Mouse (Mus musculus) urinary bladder, postnatal 4 days (tissue): ENCODE measurements around the gene Aff4.
"Not testable (repeated sequence)": the region's sequence is repeated elsewhere in the genome, so short reads cannot be mapped to it uniquely, and the experiment has no call there.

Experiments
- DNase-seq, 2 experiments: peaks; one replicate each; pipeline ENCODE4 v3.0.0; 2021 to 2022; ENCODE audit warnings: low spot score in 2 of 2

The Aff4 gene

DNA sequence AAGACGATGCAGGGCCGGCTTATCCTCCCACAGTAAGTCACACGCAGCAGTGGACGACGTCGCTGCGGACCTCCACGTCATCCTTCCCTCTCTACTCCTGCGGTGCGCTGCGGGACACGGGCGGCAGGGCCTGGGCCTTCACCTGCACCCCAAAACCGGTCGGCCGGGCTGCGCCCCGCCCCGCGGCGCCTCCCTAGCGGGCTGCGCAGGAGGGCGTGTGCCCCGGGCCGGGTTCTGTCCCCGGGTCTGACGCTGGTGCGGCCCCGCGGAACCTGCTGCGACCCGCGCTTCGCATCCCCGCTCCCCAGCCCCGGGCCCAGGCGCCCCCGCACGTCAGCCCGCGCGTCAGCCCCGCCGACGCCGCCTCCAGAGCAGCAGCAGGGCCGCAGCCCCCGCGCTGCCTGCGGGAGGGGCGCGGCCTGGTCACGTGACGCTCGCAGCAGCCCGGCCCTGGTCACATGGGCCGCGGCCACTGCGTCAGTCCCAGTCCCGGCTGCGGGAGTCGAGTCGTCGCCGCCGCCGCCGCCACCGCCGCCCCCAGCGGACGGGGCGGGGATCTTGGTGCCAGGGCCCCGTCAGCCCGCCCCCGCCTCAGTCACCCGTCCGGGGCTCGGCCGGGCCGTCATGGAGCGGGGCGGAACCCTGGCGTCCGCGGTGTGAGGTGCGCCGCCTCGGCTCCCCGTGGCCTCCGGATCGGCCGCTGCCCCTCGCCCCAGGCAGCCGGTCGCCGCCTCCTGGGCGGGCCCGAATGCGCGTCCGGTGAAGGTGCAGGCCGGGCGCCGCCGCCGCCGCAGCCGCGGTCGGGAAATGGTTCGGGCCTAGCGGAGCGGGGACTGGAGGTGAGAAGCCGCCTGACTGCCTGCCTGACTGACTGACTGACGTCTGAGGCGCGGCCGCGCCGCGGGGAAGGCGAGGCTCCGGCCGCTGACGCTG, at the start of gene Aff4:
Gene Aff4 (plus strand): TSS at position 543 of the 933 bp plus-strand sequence.
- peak; percentile 85 to 87 for DNase-seq

DNA sequence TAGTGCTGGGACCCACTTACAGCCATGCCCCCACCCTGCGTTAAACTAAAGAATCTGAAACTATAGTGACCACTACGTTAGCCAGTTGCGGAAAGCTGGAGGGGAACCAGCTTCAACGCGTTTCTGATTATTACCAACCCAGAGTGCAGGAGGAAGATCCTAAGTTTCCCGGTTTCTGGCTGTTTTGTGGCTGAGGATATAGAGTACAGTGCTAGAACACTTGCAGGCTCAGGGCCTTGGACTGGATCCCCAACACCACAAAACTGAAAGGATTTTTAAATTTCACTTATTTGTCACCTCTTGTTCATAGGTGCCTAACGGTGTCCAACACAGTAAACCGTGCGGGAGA, 49.5 kb upstream of the Aff4 start:
- DNase-seq, result no peak

DNA sequence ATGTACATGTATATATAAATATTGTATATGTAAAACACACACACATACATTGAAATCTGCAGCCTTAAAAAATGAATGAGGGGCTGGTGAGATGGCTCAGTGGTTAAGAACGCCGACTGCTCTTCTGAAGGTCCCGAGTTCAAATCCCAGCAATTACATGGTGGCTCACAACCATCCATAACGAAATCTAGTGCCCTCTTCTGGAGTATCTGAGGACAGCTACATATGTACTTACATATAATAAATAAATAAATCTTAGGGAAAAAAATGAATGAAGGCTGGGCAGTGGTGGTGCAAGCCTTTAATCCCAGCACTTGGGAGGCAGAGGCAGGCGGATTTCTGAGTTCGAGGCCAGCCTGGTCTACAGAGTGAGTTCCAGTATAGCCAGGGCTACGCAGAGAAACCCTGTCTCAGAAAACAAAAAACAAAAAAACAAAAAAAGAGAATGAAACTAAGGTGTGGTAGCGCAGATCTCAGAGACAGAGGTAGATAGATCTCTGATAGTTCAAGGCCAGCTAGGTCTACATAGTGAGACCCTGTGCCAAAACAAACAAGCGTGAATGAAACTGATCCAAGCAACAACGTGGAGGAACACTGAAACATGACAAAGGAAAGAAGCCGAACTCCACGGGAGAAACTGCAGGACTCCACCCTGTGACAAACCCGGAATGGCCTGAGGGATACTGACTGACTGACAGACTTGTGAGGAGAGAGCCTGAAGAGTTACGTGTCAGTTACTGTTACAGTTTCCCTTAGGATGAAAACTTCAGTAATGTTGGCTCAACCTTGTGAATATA, 46.4 kb upstream of the Aff4 start:
- no peak for DNase-seq

DNA sequence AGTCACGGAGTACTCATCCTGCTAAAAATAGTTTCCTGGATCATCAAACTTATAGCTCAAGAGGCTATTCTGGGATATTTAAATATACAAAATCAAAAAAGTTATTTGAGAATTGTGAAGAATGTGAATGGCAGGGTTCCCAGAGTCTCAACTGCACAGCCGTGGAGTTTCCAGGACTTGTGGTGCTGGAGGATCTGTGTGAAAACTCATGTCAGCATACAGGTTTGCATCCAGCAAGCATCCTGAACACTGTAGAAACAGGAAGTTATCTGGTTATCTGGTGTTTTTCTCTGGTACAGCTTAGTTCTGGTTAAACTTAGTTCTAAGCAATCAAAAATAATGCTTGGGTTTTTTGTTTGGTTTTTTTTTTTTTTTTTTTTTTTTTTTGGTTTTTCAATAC, 43.7 kb upstream of the Aff4 start:
- no peak for DNase-seq

DNA sequence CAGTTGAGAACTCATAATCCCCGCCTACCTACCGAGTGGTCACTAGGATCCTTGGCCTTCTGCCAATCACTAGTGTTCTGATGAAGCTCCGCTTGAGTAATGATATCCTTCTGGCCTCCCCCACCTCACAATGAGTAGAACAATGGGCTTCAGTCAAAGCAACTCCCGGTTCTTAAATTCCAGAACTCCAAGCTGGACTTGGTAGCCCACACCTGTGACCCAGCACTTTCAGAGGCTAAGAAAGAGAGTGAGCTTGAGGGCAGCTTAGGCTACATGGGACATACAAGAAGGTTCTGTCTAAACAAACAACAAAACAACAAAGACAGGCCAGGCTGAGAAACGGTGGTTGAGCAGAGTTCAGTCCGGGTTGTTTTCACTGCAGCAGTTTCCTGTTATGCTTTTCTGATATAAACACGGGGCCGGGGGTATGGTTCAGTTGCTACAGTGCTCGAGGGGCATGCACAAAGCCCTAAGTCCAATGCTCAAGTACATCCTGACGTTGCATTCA, 43.0 kb upstream of the Aff4 start:
- no peak for DNase-seq

DNA sequence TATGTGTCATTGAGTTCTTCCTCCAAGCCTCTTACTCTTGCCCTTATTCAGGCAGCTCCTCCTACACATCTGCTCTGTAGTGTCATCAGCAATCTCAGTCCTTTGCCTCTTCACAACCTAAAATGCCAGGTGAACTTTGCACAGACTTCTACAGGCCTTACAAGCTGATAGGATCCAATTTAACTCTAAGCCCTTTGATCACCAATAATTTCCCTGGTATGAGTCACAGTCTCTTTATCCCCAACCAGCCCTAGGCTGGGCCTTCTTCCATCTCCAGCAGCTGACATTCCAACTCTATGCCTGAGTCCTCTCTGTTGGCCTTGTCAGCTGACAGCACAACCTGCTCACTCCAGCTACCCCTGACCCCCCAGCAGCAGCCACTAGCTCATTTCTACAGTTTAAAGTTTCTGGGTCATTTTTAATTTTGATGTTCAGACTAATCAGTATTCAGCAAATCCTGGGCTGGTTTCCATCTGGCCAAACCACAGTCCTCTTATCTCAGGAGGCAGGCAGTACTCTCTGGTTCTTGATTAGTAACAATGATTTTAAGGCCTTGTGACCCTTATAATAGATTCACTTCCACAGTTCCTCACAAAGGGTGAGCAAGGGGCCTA, 42.3 kb upstream of the Aff4 start:
- peak in 1 of 2 experiments; percentile 58 for DNase-seq

DNA sequence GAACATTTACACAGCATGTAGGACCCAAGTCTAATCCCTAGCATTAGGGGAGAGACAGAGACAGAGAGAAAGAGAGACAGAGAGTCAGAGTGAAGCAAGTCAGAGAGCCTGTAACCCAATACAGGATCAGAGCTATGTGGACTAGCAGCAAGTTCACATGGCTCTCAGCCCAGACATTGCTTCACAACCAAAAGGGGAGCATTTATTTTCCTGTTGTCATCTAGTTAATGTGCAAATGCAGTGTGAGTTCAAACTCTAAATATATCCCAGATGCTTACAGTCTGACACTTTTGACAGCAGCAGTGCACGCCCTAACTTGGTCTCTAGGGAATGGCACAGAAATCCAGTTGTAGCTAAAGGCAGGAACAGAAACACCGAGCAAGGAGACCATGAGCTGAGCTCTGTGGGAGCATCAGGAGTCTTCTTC, 41.7 kb upstream of the Aff4 start:
- DNase-seq, result peak in 1 of 2 experiments; percentile 47

DNA sequence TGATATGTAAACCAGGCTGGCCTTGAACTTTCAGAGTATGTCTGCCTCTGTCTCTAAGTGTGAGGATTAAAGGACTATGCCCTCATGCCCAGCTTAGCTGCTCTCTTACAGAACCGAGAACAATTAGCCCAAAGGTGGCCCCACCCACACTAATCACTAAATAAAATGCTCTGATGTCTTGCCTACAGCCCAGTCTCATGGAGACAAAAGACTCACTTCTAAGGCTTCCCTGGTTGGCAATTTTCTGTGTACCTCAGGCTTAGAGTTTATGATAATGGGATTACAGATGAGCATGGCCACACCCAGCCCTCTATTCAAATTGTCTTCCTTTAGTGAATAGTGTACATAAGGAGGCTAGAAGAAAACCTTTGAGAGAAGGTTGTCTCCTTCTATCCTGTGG, 39.2 kb upstream of the Aff4 start:
- DNase-seq, result no peak

DNA sequence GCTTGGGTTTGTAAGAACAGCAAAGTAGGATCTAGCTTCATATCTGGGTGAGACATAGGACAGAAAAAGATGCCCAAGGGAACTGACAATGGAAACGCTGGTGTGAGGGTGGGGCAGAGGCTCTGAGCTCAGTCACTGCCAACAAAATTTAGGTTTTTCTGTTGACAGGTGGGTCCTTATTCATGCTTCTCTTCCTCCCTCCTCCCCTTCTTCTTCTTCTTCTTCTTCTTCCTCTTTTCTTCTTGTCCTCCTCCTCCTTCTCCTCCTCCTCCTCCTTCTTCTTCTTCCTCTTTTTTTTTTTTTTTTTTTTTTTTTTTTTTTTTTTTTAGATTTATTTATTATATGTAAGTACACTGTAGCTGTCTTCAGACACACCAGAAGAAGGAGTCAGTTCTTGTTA, 37.8 kb upstream of the Aff4 start:
- DNase-seq, result not testable (repeated sequence)

DNA sequence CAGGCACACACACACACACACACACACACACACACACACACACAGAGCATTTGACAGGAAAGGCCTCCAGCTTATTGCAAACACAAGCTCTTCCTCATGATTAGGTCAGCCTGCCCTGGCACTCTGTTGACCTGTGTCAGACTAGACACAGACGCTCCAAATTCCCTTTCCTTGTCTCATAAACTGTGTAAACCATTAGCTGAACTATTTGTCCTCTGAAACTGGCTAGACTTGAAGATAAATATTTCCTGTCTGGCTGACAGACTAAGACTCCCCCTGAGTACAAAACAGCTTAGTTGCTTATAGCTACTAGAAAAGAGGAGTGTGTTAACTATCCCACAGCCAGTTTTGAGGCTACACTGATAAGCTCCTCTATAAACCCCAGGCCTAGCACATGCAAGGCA, 35.9 kb upstream of the Aff4 start:
- DNase-seq, result no peak

DNA sequence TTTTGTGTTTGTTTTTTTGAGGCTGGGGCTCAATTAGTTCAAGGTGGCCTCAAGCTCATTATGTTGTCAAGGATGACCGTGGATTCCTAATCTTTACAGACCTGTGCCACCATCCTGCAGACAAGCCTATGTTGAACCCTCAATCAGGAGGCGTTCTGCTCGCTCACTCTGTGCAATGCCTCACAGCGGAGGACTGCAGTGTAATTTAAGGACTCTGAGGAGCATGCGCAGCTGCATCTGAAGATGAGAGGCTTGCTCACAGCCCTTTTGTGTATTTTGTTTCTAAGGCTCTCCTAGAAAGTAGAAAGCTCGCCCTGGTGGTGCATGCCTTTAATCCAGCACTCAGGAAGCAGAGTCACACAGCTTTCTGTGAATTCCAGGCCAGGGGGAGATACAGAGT, 33.6 kb upstream of the Aff4 start:
- DNase-seq, result no peak

DNA sequence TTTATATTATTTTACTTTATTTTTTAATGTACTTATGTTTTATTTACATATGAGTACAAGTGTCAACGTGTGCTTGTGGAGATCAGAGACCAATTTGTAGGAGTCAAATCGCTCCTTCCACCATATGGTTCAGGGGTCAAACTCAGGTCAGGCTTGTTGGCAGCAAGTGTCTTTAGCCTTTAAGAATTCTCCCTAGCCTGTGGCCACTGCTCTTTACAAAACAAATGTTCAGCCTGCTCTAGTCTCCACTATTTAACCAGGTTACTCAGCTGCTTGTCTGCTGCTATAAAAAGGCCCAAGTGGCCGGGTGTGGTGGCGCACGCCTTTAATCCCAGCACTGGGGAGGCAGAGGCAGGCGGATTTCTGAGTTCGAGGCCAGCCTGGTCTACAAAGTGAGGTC, 32.6 kb upstream of the Aff4 start:
- no peak for DNase-seq

DNA sequence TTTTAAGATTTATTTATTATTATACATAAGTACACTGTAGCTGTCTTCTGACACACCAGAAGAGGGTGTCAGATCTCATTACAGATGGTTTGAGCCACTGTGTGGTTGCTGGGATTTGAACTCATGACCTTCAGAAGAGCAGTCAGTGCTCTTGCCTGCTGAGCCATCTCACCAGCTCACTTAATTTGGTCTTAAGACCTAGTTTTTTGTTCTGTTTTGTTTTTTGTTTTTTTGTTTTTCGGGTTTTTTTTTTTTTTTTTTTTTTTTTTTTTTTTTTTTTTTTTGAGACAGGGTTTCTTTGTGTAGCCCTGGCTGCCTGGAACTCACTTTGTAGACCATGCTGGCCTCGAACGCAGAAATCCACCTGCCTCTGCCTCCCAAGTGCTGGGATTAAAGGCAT, 32.1 kb upstream of the Aff4 start:
- DNase-seq, result not testable (repeated sequence)

DNA sequence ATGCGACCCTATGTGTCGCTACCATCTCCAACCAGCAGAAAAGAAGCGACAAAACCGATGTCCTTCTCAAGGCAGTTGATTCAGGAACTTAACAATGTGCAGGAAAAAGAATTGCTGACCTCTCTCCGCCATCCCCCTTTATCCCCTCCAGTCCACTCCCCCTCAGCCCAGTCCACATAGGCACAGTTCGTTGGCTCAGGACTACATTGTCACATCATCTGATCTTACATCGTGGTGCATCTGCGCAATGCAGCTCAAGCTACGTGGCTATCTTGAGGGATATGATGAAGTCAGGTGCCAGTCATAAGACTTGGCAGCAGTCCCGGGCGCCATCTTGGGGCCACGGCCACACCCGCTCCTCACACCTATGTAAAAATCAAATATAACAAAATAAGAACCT, 30.8 kb upstream of the Aff4 start:
- not testable (repeated sequence) for DNase-seq

DNA sequence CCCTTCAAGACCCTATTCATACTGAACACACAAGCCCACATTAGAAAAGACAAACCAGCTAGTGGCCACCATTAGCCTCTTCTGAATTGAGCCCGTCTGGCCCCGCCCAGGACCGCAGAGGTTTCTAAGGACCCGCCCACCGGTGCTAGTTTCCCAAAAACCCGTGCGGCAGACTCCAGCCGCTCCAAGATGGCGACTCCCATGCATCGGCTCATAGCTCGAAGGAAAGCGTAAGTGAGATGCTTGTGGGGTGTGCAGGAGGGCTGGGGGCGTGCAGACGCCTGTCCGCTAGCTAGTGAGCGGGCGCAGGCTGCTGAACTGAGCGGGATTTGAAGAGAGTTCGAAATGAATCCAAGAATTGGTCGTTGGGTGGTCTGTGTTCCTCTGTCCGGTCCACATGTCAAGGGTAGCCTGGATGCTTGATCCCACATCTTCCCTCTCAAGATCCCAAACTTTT, 26.1 kb upstream of the Aff4 start, which contains the start of gene Zcchc10:
Gene Zcchc10 (plus strand): TSS at position 168 of the 457 bp plus-strand sequence.
- peak; percentile 78 to 87 for DNase-seq

DNA sequence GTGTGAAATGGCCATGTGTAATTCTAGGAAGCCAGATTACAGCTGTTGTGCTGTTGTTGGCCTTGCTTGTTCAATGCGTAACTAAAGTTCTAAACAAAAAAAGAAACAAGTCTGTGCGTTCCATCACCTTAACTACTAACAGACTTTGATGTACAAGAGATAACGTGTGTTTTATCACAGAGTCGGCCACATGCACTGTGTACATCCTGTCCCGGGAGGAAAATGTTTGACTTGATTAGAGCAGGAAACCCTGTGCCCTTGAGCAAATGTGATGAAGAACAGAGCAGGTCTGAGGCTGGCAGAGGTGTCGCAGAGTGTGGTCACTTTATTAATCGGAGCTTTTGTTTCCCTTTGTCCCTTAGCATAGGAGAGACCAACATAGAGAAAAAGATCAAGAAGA, 20.3 kb upstream of the Aff4 start:
- no peak for DNase-seq

DNA sequence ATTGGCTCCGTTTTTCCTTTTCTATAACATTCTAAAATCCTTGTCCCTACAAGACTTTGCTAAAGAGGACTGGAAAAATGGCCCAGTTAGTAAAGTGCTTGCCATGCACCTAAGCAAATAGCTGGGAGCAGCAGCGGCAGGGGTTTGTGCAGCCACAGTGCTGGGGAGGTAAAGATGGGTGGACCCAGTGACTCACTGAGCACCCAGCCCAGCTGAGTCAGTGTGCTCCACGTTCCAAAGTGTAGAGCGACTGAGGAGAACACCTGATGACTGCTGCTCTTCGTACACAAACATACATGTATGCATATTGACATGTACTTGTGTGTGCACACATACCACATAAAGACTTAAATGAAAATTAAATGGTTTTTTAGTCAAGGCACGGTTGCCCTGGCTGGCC, 19.5 kb upstream of the Aff4 start:
- no peak for DNase-seq

DNA sequence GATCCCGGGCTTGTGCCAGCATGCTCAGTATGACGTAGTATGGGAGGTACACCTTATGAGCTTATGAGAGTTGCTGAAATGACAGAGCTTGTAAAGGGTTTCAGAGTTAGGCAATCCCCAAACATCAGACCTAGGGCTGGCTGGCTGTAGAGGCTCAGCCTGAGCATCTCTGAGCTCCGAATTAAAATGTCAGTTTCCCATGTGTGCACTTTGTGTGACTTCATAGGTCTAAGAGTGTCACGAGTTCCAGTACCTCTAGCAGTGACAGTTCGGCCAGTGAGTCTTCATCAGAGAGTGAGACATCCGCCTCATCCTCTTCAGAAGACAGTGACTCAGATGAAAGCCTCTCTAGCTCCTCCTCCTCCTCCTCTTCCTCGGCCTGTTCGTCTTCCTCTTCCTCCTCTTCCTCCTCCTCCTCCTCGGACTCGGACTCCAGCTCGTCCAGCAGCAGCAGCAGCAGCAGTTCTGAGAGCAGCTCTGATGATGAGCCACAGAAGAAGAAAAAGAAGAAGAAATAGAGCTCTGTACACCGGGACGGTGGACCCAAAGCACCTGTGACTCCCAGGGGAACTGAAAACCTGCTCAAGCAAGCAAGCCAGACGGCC, 18.5 kb upstream of the Aff4 start:
- no peak for DNase-seq

DNA sequence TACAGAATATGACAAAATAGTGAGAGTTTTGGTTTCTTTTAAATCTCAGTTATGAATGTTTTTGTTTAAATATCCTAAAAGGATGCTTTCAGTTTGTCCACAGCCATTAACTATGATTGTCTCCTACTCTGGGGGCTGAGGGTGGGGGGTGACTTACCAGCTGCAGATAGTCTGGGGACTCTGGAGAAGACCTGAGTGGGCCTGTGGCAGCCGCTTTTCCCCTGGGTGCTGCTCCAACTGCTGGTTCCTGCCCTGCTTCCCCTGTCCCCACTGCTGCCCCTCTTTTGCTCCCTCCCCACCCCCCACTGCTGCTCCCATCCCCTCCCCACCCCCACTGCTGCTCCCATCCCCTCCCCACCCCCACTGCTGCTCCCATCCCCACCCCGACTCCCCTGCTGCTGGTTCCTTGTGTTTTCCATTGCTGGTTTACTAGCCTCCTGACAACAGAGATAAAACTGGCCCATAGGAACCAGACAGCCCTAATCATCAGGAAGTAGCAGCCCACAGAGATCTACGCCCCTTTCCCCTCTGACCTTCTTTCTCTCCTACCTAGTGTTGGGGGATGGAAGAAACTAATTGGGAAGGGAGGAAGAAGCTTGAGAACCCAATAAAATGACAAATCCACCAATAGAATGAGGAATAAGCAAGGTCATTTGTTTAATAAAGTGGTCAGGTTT, 15.0 kb upstream of the Aff4 start:
- no peak for DNase-seq

DNA sequence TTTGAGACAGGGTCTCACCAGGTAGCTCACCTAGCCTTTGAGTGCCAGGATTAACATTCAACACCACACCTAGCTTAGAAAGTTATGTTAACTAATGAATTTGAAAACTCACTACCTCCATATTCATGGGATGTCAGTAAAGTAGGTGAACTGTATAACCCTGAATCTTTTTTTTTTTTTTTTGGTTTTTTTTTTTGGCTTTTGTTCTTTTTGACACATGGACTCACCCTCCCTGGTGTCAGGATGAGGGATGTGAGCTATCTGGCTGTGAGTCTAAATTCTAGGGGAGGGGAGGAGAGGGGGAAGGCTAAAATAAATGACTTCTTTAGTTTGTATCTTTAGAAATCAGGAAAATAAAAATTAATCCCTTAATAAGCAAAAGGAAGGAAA, 14.5 kb upstream of the Aff4 start:
- no peak for DNase-seq

DNA sequence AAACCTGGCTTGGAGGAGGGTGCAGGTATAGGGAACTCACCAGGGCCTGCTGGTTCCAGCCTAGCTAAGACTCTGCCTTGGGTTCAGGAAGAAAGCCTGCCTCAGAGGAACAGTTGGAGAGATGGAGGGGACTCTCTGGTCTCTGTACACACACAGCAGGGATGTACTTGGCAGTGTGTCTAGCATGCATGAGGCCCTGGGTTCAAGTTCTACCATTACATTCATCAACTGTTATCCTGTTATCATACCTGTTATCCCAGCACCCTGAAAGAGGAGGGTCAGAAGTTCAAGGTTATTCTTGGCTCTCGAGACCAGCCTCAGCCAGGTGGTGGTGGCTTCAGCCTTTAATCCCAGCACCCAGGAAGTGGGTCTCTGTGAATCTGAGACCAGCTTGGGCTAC, 13.7 kb upstream of the Aff4 start:
- DNase-seq, result no peak
